Mouse (Mus musculus): Measurements from ENCODE around the gene Hrasls.
A peak's percentile ranks its signal among the peaks of the same experiment; 100 is the strongest.

Gene Hrasls

DNA sequence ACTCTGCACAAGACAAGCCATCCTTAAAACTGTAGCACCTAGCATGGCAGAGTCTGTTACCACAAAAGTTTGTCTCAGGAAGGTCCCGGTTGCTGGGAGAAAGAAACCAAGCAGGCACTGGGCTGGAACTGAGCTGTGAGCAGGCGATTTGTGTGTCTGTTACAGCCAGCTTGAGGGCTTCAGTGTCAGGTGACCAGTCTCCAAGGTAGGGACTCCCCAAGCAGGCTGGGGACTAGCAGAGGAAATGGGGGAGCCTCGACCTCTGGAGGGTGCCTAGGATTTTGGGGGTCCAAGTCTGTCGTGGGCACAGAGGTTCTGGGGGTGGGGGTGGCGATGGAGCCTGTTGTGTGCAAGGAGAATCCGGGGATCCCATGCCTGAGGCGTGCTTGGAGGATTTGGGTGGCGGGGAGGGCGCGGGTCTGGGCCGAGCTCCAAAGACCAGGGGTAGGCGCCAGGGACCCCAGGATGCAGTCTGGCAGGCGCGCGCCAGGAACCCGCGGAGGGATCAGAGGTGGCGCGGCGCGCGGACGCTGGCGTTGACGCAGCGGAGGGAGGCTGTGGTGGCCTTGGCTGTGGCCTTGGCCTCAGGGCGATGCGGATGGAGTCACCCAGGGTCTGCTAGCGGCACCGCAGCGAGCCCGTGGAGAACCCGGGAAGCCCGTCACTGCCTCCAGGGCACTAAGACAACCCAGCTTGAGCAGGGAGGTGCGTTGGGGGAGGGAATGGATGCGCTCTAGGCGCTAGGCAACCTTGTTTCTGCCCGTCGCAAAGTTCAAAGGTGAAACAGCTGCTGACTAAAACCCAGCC, at the start of gene Hrasls:
Gene Hrasls, plus strand, starts transcription at position 91 of the 807 bp plus-strand sequence.
- peak; percentile 25 for DNase-seq

DNA sequence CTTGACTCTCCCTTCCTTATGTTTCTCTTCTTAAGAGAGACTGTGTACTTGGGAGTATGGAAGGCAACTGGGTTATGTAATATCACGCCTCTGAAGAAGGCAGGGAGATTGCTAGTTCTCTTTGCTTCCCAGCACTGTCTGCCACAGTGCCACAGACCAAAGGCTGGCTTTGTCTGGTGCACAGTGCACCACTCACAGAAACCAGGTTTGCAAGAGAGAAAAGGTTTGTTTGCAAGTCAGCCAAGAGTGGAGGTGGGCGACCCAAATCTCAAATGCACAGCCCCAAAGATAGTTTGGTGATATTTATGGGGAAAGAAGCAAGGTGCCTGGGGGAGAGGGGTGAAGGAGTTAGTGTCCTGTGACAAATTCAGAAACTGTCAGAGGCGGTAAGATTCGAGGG, 47.2 kb upstream of the Hrasls start:
- no peak for DNase-seq

DNA sequence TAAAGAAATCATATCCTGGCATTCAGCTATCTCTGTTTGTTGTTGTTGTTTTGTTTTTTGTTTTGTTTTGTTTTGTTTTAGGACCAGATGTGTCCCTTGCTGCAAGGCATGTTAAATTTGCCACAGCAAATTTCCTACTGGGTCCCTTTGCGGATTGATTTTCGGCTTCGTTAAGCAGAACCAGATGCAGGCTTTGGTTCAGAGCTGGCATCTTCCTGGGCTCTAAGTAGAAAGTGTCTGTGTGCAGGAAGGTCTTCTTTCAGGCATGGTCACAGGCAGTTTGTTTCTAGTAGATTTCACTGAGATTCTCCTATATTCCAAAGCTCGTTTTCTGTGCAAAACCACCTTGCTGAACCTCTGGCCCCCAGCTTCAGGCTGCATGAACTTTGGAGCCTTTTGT, 42.4 kb upstream of the Hrasls start:
- no peak for DNase-seq

DNA sequence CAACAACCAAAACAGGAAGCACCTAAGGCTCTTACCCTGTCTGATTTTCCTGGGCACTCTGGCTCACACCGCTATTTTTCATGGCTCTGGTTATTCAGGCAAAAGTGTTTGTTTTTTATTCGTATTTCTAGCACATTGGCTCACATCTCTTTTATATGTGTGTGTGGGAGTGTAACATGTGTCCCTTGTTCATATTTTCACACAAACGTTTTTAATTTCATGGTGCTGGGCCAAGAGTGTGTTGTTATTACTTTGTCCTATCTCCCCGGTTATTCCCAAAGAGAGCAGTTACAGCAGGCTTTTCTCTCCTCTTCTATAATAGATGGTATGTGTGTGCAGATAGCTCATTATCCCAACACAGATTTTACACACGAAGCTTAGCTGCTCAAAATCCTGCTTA, 37.8 kb upstream of the Hrasls start:
- DNase-seq = no peak

DNA sequence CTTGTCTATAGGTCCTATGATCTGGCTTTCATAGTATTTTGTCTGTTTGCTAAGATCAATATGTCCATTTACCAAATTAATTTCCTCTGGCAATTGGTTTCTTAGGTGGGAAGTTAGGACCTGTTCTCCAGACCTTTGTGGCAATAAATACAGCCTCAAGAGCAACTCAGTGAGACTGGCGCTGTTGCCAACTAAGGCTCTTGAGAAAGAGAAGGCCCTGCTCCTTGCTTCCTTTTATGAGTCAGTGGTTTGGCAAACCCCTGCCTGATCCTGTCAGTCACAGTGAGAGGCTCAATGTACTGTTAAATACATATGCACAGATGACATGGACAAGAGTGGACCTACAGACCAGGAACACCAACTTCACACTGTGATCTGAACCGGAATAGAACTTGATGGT, 36.3 kb upstream of the Hrasls start:
- no peak for DNase-seq

DNA sequence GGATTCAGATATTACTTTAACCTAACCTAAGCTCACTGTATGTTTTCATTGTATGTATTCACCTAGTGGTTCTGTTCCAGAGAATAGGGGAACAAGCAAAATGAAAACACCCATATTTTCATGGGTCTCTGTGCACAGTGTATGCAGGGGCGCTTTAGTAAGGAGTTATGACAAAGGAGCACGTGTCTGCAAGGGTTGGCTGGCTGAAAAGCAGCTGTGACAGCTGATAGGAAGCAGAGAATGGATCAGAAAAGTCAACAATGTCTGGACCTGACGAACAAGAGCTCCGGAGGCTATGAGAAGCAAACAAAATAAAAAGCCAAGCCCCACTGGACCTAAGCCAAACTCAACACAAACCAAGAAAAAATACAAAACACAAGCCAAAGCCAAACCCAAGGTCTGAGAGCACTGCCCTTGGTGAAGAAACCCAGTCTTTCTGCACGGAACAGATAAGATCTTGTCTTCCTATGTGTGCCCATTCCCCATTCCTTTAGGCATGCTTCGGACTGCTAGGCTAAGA, 34.6 kb upstream of the Hrasls start:
- no peak for DNase-seq

DNA sequence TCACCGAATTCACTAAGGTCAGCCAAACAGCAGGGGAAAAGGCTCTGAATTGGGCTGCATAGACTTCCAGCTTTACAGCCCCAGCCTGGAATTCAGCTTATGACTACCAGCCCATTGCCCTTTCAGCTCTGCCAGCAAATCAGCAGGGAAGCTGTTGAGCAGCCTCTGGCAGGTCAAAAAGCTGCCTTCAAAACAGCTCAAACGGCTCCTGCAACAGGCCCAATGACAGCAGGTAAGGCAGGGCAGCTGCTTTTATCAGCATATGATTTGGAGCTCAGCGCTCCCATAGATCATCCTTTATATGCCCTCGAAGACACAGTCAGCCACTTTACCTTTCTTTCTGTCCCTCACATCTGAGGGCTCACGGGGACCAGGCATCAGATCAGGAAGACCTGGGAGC, 16.6 kb upstream of the Hrasls start:
- DNase-seq = no peak

DNA sequence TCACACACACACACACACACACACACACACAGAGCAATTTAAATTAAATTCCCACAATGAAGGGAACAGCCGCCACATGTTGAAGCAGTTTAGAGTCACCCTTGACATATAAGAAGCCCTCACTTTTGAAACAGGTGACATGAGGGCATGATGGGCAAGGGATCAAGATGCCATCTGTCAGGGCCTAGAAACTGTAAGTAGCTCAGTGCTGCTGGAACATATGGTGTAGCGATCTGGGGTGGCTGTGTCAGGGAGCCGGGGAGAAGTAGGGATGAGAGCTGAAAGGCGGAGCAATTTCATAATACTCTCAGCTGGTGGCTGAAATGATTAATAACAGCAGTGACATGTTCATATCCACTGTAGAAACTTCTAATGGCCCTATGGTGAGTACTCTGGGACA, 15.5 kb upstream of the Hrasls start:
- DNase-seq = no peak

DNA sequence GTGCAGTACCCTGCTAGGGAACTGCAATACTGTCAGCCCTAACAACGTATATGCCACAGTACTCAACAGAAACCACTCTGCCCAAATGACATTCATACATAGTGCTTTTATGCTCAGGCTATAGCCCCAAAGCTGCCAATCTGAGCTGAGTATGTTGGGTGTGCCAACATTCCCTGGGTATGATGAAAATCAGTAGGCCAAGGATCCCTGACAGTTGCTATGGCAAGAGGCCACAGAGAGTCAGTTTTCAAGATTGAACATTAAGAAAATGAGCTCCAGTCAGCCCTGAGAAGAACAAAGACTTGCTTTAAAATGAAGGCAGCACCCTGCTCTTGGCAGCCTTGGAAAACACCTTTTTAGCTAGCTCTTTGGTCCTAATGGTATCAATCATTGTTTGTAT, 14.3 kb upstream of the Hrasls start:
- no peak for DNase-seq

DNA sequence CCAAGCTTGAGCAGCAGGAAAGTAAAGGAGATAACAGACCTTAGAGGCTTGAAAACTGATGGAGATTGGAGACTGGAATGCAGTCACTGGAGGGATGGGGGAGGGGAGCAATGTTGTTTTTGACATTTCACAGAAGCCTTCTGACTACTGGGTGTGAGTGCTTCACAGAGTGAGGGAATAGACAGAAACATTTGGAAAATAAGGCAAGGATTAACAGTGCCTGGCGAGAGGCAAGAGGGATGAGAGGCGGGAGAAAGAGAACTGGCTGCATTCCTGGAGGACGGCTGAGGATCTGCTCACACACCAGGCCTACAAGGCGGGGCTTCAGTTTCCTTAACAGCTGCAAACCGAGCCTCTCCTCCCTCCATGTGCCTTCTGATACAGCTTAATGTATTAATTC, 11.0 kb upstream of the Hrasls start:
- DNase-seq = no peak

DNA sequence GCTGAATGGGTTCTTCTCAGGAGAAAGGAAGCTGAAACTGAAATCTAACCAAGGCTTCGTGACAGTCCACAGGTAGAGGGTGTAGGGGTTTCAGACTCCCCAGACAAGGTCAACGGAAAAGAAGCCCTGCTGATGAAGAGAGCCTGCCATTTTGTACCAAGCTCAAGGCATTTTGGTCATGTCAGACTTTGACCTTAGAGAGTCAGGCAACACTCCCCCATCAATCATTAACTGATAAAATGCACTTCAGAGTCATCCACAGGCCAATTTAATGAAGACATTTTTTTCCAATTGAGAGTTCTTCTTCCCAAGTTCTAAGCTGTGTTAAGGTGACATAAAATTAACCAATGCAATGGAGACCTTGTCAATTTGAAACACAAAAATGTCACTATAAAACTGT, 8.3 kb upstream of the Hrasls start:
- peak; percentile 9 for DNase-seq

DNA sequence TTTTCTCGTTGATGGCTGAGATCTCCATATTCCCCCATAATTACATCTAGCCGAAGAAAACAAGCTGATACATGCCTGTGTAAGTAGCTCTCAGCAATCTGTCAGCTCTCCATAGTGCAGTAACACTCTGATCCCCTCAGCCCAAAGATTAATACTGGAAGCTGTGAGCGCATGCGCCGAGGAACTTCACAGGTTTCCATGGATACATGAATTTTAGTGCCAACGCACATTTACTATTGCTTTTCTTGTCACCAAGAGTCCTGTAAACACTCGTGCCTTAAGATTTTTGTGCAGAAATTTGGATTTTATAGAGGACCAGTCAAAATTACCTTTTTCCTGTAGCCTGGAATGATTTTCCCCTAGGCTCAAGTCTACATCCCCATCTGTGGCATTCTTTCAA, 4.6 kb upstream of the Hrasls start:
- DNase-seq = no peak

DNA sequence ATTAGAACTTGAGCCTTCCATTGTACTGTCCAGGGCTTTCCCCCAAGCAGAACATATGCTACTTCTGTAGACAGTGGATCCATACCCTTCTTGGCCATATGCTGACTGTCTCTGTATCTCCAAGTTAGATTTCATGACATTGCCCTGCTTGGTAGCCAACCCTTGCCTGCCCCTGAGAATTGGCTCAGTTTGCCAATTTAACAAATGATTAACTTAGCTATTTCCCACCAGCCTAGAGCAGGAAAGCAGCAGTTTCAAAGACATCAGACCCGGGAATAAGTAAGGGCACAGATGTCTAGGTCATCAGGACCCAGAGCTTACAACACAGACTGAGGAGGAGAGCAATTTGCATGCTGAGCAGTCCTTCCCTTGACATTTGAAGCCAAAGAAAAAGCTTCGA, 3.9 kb upstream of the Hrasls start:
- peak; percentile 11 for DNase-seq

DNA sequence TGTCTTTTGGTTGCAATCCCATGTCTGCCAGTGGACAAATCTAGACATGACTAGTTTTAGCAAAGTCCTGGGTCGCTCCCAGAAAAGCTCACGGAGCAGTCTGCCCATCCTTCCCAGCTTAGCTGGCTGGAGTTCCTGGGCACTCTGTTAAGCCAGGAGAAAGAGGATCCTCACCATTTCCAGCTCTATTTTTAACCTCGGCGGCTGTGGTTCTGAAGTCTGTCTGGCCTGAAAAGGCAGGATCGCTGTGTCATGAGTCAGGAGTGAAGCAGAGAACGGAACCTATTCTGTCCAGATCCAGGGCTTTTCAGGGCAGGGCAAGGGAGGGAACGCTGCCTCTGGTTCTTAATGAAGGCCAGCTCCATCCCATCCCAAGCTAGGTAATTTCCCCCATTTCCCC, 654 bp upstream of the Hrasls start:
- no peak for DNase-seq

DNA sequence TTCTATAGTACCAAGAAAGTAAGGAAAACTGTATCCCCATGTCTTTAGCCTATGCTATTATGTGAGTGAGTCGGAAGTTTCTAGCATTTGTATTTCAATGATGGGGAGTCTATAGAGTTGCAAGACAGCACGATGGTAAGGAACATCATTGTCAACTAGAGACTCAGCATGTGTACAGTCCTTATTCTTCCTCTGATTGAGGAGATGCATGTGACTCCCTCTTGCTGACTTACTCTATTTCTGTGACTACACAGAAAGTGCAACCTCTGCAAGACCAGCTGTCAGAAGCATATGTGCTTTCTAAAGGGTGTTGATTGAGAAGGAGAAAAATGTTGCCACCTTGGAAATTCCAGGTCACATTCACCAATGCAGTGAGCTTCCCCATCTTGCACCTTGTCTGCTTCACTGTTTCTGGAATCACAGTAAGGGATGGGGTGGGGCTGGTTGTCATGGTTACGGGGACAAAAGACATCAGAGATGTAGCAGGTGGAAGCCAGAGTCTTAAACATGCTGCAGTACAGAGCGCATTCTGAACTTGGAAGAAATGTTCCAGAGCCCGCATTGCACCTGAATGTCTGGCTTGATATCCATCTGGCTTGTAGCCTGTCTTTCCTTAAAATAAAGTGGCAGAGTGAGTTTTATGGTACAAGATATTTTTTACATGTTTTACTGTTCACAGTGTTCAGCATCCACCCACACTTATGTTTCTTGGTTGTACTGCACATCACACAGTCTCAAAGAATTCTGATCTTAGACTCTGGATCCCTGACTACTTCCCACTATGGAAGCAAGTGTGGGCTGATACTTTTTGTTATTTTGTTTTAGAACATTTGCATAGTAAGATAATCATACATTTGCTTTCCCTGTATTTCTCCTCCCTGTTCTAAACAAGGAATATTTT, 7.2 kb downstream of the Hrasls start:
- no peak for DNase-seq

DNA sequence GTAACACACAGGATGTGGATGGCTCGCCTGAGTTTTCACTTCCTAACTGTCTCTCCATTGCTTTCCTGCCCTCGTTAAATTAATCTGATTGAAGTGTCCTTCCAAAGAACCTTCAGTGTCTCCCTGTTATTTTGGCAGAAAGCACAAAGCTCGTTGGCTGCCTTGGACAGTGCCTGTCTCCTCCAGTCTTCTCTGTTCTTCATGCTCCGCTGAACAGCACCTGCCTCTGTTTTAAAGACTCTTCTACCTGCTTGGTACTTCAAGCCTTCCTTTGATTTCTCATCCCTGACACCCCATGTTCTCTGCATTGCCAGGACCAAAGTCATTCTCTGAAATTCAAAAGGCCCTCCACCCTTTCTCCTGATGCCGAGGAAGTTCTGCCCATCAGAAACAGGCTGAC, 26.5 kb downstream of the Hrasls start:
- no peak for DNase-seq

DNA sequence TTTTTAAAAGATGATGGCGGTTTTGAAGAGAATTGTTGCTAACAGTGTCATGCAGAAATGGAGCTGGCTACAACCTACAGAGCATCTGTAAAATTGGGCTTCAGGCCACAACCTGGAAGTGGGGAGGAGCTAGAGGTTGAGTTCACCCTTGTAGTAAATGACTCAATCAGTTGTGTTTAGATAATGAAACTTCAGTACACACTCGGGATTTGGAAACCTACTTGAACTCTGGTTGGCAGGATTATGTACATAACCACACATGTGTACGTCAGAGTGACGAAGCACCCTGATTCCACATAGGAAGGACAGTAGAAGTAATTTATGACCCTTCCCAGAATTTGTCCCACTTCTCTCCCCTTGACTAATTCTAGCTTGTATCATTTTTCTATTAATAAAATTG, 44.8 kb downstream of the Hrasls start:
- DNase-seq = no peak

All from kidney, adult 18-20 months (tissue).